Mouse (Mus musculus) pancreas, adult 10 weeks (tissue): ENCODE results near the gene Krtap2-4. TPM values are rescaled to one million over a fixed set of nuclear protein-coding genes. Genes with fewer than 3 reads are reported as not detected.

Experiments used
- polyA plus RNA-seq: library from polyadenylated mRNA; stranded (reverse); fragments of 350-450 nt; fragmentation: Illumina TruSeq; extraction: RNeasy Lipid Tissue Mini Kit (QIAGEN cat#74804); gene quantifications from one replicate; pipeline ENCODE4 v1.2.3, GENCODE M21; 2015; ENCODE audit warnings: low read depth, low replicate concordance; ENCODE audit not compliant: insufficient read depth

Krtap2-4 gene
- not detected for polyA plus RNA-seq

GRCm38 (mm10) chr11:99614796-99615363 lies at the start of gene Krtap2-4:
TSS of gene Krtap2-4 (minus strand) at chr11:99614846.

GRCm38 (mm10) chr11:99658467-99659010 lies 43.9 kb upstream of the Krtap2-4 start, which contains the start of gene Gm11563:
TSS of gene Gm11563 (minus strand) at chr11:99658960.

GRCm38 (mm10) chr11:99650136-99650535 lies 35.5 kb upstream of the Krtap2-4 start, which contains the start of gene Gm11555:
TSS of gene Gm11555 (minus strand) at chr11:99650236.

GRCm38 (mm10) chr11:99643635-99644139 lies 29.0 kb upstream of the Krtap2-4 start, which contains the start of gene Krtap4-7:
TSS of gene Krtap4-7 (minus strand) at chr11:99644089.

GRCm38 (mm10) chr11:99634653-99635134 lies 20.0 kb upstream of the Krtap2-4 start, which contains the start of gene Krtap4-2:
TSS of gene Krtap4-2 (minus strand) at chr11:99635084.

GRCm38 (mm10) chr11:99628138-99628537 lies 13.5 kb upstream of the Krtap2-4 start, which contains the start of gene Krtap4-1:
TSS of gene Krtap4-1 (minus strand) at chr11:99628238.

GRCm38 (mm10) chr11:99620335-99620734 lies 5.7 kb upstream of the Krtap2-4 start, which contains the start of gene Gm11562:
TSS of gene Gm11562 (minus strand) at chr11:99620435.

GRCm38 (mm10) chr11:99610089-99610488 lies 4.6 kb downstream of the Krtap2-4 start, which contains the start of gene Gm11937:
TSS of gene Gm11937 (minus strand) at chr11:99610189.

GRCm38 (mm10) chr11:99603208-99603607 lies 11.4 kb downstream of the Krtap2-4 start, which contains the start of gene Gm11938:
TSS of gene Gm11938 (minus strand) at chr11:99603308.

GRCm38 (mm10) chr11:99597742-99598141 lies 16.9 kb downstream of the Krtap2-4 start, which contains the start of gene Krtap9-3:
TSS of gene Krtap9-3 (minus strand) at chr11:99598105.

GRCm38 (mm10) chr11:99590981-99591380 lies 23.7 kb downstream of the Krtap2-4 start, which contains the start of gene Krtap1-3:
TSS of gene Krtap1-3 (minus strand) at chr11:99591339.

GRCm38 (mm10) chr11:99583245-99583704 lies 31.4 kb downstream of the Krtap2-4 start, which contains the start of gene Krtap1-4:
TSS of gene Krtap1-4 (minus strand) at chr11:99583654.

GRCm38 (mm10) chr11:99580636-99581035 lies 34.0 kb downstream of the Krtap2-4 start, which contains the start of gene Krtap1-5:
TSS of gene Krtap1-5 (minus strand) at chr11:99581016.

GRCm38 (mm10) chr11:99566530-99566929 lies 48.1 kb downstream of the Krtap2-4 start, which contains the start of gene Krtap3-1:
TSS of gene Krtap3-1 (minus strand) at chr11:99566630.

Other genes with a start within 250 kb of the Krtap2-4 start
- not detected for gene Krt28, start 239.9 kb downstream of the Krtap2-4 start, polyA plus RNA-seq
- gene Krt10, start 225.5 kb downstream of the Krtap2-4 start, polyA plus RNA-seq = 3.7 TPM
- gene Krt12, start 192.6 kb downstream of the Krtap2-4 start, polyA plus RNA-seq = not detected
- gene Krt20, start 176.7 kb downstream of the Krtap2-4 start, polyA plus RNA-seq = not detected
- gene Krt23, start 121.7 kb downstream of the Krtap2-4 start, polyA plus RNA-seq = 2.0 TPM
- gene Krt39, start 93.5 kb downstream of the Krtap2-4 start, polyA plus RNA-seq = not detected
- not detected for gene Krt40, start 71.7 kb downstream of the Krtap2-4 start, polyA plus RNA-seq
- gene Krtap3-3, start 64.0 kb downstream of the Krtap2-4 start, polyA plus RNA-seq = not detected
- not detected for gene Krtap3-2, start 58.0 kb downstream of the Krtap2-4 start, polyA plus RNA-seq
- not detected for gene Gm11939, start 55.4 kb downstream of the Krtap2-4 start, polyA plus RNA-seq
- not detected for gene Krtap3-1, start 48.2 kb downstream of the Krtap2-4 start, polyA plus RNA-seq
- not detected for gene Krtap1-5, start 33.8 kb downstream of the Krtap2-4 start, polyA plus RNA-seq
- gene Krtap1-4, start 31.2 kb downstream of the Krtap2-4 start, polyA plus RNA-seq = not detected
- gene Krtap1-3, start 23.5 kb downstream of the Krtap2-4 start, polyA plus RNA-seq = not detected
- not detected for gene Krtap9-3, start 16.7 kb downstream of the Krtap2-4 start, polyA plus RNA-seq
- gene Gm11938, start 11.5 kb downstream of the Krtap2-4 start, polyA plus RNA-seq = not detected
- gene Gm11937, start 4.7 kb downstream of the Krtap2-4 start, polyA plus RNA-seq = not detected
- gene Gm11562, start 5.6 kb upstream of the Krtap2-4 start, polyA plus RNA-seq = not detected
- gene Krtap4-1, start 13.4 kb upstream of the Krtap2-4 start, polyA plus RNA-seq = not detected
- not detected for gene Krtap4-2, start 20.2 kb upstream of the Krtap2-4 start, polyA plus RNA-seq
- gene Krtap4-7, start 29.2 kb upstream of the Krtap2-4 start, polyA plus RNA-seq = not detected
- not detected for gene Gm11555, start 35.4 kb upstream of the Krtap2-4 start, polyA plus RNA-seq
- not detected for gene Gm11563, start 44.1 kb upstream of the Krtap2-4 start, polyA plus RNA-seq
- not detected for gene Krtap4-6, start 51.1 kb upstream of the Krtap2-4 start, polyA plus RNA-seq
- not detected for gene Gm14190, start 75.9 kb upstream of the Krtap2-4 start, polyA plus RNA-seq
- not detected for gene Gm14180, start 119.4 kb upstream of the Krtap2-4 start, polyA plus RNA-seq
- gene Gm11595, start 158.1 kb upstream of the Krtap2-4 start, polyA plus RNA-seq = not detected
- not detected for gene Krtap4-8, start 165.9 kb upstream of the Krtap2-4 start, polyA plus RNA-seq
- gene Krtap4-9, start 170.4 kb upstream of the Krtap2-4 start, polyA plus RNA-seq = not detected
- gene Gm11596, start 178.6 kb upstream of the Krtap2-4 start, polyA plus RNA-seq = not detected
- gene Gm11569, start 184.1 kb upstream of the Krtap2-4 start, polyA plus RNA-seq = not detected
- gene Gm11554, start 189.6 kb upstream of the Krtap2-4 start, polyA plus RNA-seq = not detected
- gene Krtap4-13, start 195.0 kb upstream of the Krtap2-4 start, polyA plus RNA-seq = not detected
- not detected for gene Gm11564, start 200.8 kb upstream of the Krtap2-4 start, polyA plus RNA-seq
- gene 2300003K06Rik, start 223.2 kb upstream of the Krtap2-4 start, polyA plus RNA-seq = not detected
- not detected for gene Krtap4-16, start 236.8 kb upstream of the Krtap2-4 start, polyA plus RNA-seq
- not detected for gene Gm11568, start 243.1 kb upstream of the Krtap2-4 start, polyA plus RNA-seq
- not detected for gene Gm11559, start 249.6 kb upstream of the Krtap2-4 start, polyA plus RNA-seq